Mouse (Mus musculus): ENCODE data around the gene Oas3.
"Not testable (repeated sequence)": the region's sequence is repeated elsewhere in the genome, so short reads cannot be mapped to it uniquely, and the experiment has no call there.

Oas3 gene

DNA sequence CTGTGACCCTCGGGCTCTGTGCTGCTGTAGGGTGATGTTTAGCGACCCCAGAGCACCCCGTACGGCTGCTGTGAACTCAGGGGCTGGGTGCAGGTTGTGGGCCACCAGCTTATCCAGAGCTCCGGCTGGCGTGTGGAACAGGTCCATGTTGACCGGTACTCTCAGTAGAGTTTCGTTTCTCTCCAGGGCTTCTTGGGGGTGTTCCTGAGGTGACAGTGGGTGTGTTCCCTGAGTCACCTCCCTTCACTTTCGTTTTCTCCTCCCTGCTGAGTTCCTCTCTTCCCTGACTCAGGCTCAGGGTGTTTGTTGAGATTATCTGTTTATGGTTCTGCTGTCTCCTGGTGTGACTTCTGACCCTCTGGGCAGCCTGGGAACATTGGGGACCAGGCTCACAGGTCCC, at the start of gene Oas3:
Gene Oas3 (minus strand): TSS at position 184 of the 400 bp plus-strand sequence.
- DNase-seq = peak in 1 of 2 experiments; percentile 7

DNA sequence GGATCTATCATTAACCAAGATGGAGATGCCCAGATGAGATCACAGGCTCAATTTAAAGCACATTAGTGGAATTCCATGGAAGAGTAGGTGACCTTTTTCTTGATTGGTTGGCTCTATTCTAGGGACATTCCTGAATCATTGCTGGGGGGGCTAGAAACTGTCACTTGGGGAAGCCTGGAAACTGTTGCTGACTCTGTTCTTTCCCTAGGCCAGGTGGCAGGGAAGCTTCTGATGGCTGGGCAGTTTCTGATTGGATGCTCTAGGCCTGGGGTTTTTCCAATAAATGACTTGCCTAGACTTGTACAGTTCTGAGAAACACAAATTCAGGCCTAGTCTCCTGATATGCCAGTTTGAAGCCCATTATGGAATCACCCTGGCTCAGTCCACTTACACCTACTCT, 41.5 kb upstream of the Oas3 start:
- no peak for DNase-seq

DNA sequence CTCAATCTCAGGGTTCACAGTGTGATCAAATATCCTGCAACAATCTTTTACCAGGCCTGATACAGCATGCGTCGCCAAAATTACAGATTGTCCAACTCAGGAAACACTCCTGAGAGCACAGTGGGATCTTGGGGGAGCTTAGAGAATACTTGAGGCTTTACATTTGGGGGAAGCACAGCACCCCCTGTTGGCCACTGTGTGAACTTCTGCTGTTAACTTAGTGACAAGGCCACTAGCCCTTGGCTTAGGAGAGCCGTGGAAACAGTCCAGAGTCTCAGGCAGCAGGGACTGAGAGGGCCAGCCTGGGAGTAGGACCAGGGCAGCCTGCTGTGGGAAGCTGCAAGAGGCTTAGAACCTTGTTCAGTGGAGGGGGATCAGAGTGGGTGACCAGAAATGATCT, 38.5 kb upstream of the Oas3 start:
- peak; percentile 80 to 81 for DNase-seq

DNA sequence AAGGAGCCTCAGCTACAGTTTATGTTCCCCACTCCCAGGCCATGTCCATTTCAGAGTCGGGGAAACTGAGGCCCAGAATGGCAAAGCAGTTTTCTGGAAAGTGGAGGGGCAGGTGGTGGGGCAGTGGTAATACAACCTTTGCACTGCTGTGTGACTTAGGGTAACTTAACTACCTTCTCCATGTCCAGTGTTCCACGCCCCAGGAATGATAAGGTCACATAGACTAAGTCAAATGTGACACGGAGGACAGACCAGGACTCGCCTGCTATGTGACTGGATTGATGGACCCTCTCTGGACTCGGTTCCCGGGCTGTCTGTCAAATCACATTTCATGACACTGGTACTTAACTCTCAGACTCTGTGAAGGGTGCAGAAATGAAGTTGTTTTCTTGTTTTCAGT, 35.6 kb upstream of the Oas3 start:
- no peak for DNase-seq

DNA sequence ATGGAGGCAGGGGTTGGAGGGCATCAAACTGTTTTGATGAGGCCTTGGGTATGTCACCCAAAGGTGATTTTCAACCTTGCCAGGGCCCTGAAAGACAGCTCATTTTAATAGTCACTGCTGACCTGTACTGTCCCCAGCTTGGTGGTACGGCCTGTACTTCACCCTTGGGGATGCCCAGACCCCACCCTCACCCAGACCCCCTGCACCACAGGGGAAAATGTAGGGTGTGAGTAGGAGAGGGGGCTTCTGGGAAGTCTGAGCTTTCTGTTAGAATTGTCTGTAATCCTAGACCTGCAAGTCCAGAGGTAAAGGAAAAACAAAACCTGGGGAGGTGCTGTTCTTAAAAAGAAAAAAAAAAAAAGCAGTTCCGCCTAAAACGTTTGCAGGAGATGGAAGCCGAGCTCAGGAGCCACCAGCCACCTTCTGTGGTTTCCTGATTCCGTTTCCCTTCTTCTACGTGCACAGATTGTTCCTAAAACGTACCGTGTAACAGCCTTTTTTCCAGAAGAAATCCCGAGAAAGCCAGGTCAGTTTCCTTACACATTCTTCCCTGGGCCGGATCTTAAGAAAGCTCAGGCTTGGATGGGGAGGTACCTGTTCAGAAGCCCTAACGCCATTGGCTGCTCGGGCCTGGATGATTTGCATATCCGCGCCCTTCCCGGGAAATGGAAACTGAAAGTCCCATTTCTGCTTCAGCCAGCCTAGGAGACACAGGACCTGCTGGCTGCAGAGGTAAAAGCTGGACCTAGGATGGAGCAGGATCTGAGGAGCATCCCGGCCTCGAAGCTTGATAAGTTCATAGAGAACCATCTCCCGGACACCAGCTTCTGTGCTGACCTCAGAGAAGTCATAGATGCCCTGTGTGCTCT, 34.7 kb upstream of the Oas3 start, which contains the start of gene Oas1c:
Gene Oas1c (minus strand): TSS at position 564 of the 869 bp plus-strand sequence.
- DNase-seq = peak; percentile 82

DNA sequence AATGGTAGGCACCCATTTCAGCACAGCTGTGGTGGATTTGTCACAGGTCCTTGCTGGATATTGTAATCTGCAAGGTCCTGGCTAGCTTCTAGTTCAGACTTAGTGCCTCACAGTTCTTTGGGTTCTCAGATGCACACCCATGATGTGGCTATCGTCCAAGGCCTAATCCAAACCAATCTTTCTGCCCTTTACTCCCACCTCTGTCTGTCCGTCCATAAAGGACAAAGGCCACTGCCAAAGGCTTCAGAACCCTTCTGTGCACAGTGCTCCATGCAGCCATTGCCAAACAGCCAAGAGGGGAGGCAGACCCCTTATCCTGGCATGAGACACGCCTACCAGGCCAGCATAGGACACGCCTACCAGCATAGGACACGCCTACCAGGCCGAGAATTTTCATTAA, 31.7 kb upstream of the Oas3 start:
- DNase-seq = no peak

DNA sequence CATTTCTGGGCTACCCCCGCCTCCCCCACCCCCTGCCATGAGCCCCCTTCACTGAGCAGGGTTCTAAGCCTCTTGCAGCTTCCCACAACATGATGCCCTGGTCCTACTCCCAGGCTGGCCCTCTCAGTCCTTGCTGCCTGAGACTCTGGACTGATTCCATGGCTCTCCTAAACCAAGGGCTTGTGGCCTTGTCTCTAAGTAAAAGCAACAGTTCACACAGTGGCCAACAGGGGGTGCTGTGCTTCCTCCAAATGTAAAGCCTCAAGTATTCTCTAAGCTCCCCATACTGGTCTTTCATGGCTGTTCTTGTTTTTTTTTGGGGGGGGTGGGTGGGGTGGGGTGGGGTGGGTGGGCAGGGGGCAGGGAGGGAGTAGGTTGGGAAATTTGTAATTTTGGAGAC, 29.0 kb upstream of the Oas3 start:
- DNase-seq = peak; percentile 78 to 80

DNA sequence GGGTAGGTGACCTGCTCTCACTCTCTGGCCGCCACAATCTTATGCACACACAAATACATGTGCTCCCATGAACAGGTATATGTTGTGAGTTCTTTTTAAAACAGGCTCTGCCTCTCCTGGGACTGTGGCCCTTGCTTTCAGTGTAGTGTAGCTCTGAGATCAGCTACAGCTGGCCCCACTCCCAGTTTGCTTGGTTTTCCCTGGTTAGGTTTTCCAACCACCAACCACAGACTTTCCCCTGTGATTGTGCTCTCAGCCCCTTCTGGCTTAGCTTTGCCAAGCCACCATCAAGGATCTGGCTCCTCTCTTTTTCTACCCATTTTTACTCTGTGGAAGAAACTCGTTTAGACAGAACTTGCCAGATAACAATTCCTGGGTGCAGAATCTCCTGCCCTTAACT, 26.1 kb upstream of the Oas3 start:
- DNase-seq = no peak

DNA sequence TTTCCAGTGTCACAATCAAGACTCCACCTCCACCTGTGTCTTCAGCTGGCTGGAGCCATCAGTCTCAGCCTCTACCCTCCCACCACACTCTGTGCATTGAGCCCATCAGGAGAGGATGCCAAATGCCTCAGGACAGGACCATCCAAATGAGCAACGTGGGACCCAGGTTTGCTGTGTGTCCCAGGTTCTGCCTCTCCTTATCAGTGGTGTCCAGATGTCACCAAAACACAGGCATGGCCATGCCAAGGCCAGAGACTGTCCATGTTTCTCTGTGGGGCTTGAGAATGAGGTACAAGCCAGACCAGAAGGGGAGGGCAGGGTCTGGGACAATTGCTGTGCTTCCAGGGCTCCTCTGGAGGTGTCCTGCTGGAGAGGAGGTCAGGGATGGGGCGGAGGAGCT, 21.5 kb upstream of the Oas3 start:
- not testable (repeated sequence) for DNase-seq

DNA sequence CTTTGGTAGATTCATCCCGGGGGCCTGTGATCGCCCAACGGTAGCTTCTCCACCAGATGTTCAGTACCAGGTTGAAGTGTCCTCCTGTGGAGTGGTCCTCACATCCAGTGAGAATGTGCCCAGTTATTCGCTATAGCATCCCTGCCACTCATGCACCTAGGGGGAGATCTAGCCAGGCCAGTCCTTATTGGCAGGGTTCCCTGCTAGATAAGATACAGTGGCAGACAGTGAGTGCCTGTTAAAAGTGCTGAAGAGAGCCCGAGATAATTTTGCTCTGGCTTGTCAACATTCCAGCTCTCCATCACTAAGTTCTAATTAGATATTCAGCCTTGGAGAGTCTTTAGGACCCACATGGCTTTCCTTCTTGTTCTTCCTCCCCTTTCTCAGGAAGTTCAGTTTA, 20.7 kb upstream of the Oas3 start:
- DNase-seq = not testable (repeated sequence)

DNA sequence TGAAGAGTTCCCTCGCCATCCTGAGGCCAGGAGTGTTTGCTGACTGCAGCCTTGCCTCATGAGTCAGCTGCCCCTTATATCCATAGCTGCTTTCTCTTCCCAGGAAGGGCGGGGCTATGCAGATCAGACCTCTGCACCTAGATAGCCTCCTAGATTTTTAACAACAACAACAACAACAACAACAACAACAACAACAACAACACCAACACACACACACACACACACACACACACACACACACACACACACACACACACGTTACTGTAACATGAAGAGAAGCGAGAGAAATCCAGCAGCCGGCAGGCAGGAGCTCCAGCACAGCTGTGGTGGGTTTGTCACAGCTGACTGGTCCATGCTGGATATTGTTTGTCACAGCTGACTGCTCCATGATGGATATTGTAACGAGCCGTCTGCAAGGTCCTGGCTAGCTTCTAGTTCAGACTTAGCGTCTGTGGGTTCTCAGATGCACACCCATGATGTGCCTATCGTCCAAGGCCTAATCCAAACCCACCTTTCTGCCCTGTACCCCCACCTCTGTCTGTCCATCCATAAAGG, 18.1 kb upstream of the Oas3 start, which contains the start of gene Oas1e:
Gene Oas1e (minus strand): TSS at position 51 of the 555 bp plus-strand sequence.
- DNase-seq = not testable (repeated sequence)

DNA sequence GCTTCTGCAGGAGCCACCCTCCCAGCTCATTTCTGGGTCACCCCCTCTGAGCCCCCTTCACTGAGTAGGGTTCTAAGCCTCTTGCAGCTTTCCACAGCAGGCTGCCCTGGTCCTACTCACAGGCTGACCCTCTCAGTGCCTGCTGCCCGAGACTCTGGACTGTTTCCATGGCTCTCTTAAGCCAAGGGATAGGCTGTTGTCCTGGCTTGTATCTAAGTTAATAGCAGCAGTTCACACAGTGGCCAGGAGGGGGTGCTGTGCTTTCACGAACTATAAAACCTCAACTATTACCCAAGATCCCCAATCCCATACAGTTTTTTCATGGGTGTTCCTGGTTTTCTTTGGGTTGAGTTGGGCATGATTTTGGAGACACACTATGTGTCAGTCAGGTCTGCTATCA, 15.6 kb upstream of the Oas3 start:
- peak; percentile 75 to 76 for DNase-seq

DNA sequence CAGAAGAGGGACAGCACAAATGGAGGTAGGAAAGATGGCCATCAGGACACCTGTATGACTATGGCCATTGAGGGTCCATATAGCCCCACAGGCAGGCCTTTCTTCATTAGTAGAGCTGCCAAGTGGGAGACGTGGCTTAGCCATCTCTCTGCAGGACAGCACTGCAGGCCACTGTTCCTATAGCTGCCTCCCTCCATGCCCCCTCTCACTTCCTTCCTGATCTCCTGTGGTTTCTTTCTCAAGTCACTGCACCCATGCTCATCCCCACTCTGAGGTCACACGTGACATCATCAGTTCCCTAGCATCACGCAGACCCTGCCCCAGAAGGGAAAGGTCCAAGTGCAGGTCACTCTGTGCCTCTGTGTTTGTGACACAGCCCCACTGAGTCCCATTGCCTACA, 9.6 kb upstream of the Oas3 start:
- DNase-seq = no peak

DNA sequence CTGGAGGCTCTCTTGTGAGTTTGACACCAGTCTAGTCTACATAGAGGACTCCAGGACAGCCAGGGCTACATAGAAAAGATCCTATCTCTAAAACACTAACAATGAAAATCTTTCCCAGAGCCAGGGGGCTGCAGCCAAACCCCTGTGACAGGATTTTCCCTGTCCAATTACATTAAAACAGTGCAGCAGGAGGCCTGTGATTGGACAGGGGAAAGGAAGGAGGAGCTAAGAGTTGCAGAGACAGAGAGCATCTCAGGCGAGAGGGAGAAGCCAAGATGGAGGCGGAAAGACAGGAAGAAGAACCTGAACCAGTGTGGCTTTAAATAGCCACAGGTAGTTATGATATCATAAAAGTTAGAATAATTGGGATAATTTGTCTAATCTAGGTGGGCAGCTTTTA, 5.0 kb upstream of the Oas3 start:
- DNase-seq = no peak

DNA sequence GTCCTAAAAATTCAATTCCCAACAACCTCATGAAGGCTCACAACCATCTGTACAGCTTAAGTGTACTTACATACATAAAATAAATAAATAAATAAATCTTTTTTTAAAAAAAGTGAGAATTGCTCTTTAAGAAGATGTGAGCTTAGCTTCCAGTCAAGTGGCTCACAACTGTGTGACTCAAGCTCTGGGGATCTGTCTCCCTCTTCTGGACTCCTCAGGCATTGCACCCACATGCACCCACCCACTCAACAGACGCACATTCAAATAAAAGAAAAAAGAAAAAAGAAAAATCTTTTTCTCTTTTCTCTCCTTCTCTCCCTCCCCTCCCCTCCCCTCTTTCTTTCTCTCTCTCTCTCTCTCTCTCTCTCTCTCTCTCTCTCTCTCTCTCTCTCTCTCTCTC, 4.2 kb upstream of the Oas3 start:
- no peak for DNase-seq

DNA sequence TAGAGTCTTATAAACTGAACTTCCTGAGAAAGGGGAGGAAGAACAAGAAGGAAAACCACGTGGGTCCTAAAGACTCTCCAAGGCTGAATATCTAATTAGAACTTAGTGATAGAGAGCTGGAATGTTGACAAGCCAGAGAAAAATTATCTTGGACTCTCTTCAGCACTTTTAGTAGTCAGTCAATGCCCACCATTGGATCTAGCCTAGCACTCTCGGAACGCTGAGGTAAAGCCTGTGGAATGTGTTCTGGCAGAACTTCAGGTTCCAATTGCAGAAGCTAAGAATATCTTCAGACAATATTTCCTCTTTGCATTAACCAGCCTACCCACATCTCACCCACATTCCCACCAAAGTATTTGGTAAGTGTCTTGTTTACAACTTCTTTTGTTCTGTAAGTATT, 2.5 kb upstream of the Oas3 start:
- no peak for DNase-seq

DNA sequence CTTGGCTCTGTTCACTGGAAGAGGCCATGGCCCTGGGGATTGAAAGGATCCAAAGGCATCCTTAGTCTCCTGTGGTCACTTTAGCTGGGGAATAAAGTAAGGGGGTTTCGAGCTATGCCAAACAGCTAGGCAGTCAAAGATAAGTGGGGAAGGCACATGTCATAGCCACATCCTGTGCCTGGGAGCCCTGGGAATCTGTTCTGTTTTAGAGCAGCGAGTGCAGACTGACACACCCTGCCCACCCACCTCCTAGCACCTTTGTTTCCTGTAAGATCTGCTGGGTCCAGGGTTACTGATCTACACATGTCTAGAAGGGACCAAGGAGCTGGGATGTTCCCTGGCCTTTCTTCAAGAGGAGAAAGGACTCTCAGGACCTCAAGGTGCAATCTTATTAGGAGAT, 1.5 kb upstream of the Oas3 start:
- DNase-seq = no peak

DNA sequence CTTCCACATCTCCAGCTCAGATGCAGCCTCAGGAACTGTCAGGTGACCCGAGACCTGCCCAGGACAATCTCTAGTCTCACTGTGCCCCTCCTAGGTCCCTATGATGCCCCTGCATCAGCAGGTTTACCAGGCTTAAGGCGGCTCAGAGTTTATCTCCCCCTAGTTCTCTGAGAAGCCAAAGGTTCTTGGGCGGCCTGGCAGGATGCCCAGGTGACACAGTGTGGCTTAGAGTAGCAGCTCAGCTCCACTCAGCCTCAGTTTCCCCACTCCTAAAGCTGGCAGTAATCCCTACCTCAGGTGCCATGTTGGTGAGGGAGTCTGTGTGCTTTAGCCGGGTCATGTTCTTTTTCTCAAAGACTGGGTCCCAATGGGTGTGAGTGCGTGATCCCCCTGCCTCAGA, 660 bp downstream of the Oas3 start:
- no peak for DNase-seq

DNA sequence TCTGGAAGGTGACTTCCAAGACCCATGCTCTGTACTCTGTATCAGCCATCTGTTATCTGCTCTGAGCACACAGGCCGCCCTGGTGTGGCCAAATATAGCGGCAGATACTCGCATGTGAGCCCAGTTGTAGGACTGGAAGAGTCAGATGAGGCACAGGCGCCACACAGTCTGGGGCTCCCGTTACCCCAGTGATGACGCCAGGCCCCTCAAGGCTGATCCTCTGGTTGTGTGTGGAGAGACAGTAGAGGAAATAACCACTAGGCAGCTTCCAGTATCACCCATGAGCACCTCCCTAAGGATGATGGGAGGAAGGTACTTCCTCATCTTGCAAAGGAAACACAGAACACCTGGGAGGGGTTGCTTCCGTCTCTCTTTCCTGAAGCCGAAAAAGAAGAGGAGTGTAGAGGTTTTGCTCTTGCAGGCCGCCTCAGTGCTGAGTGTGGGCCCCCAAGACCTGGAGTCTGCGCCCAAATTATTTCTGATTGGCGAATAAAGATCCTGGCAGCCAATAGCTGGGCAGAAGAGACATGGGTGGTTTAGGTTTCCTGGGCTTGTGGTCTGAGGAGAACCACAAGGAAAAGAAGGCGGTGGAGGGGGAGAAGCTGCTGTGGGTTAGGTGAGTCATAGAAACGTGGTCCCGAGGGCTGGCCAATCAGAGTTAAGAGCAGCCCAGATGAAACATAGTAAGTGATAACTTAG, 2.0 kb downstream of the Oas3 start:
- DNase-seq = peak; percentile 16 to 20

DNA sequence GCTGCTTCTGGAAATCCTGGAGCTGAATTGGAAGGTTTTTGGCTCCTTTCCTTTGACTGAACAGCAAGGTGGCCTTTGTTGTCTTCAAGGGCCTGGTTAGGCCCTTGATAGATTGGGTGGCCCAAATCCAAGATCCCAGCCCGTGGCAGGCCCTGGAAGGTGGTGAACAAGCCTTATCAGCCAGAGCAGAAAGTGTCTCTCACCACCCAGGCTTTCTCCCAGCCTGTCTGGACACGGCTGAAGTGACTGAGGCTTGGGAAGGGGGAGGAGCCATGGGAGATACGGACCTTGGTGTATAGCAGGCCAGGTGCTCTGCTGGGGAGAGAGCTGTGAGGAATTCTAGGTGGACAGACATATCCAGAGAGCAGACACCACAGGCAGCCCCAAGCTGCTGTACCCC, 8.1 kb downstream of the Oas3 start:
- no peak for DNase-seq

DNA sequence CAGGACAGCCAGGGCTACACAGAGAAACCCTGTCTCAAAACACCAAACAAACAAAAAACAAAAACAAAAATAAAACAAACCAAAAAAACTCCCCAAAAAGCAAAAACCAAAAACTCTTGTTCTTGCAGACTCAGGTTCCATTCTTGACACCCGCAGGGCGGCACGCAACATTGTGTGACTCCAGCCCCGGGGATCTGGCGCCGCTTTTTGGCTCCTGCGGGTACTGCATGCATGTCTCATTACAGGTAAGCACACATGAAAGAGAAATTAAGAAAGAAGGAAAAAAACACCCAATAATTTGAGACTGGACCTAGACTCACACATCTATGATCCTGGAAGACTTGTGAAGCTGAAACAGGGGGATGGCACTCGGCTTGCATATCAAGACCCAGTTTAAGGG, 12.5 kb downstream of the Oas3 start:
- DNase-seq = no peak

DNA sequence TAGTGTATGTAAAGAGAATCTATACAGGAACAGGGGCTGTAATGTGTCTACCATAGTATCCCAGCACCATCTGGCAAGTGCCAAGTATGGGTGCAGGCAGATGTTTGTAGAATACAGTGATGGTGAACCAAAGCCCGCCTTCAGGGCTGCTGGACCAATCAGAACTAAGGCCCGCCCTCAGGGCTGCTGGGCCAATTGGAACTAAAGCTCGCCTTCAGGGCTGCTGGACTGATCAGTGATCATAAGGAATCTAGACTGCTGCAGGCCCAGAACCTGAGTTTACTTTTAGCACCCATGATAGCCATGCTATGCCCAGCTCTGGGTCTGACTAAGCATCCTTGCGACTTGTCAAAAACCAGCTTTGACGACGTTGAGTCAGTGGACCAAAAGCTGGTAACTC, 15.6 kb downstream of the Oas3 start:
- peak in 1 of 2 experiments; percentile 13 for DNase-seq

DNA sequence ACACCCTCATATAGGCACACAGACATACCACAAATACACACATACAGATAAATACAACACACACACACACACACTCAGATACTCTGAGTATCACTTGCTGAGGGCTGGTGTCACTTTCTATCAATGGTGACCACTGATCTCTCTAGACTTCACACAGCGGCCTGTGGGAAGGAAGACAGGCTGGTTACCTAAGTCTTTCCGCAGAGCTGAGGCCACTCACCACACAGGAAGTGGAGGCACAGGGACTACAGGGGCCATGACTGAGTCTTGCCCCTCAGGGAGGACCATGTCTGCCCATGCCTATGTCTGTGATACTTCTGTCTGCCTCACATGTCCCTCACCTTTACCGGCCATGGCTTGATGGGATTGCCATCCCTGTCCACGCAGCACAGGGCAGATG, 23.2 kb downstream of the Oas3 start:
- no peak for DNase-seq

DNA sequence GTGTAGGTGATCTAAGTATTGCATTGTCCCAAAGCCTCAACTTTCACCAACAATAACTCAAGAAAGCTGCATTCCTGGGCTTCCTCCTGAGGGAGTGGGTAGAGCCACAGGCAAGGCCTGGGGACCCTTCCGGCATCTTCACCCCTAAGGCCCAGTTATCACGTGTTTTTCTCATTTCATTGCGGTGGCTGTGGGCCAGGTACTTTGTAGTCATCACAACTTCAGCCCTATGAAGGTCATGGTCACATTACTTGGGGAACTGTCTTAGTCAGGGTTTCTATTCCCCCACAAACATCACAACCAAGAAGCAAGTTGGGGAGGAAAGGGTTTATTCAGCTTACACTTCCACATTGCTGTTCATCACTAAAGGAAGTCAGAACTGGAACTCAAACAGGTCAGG, 24.7 kb downstream of the Oas3 start:
- DNase-seq = no peak
